Mouse (Mus musculus) limb, embryonic 15.5 days (tissue): Measurements from ENCODE around the gene Rundc3a. TPM values are rescaled to one million over a fixed set of nuclear protein-coding genes. Genes with fewer than 3 reads are reported as not detected.

Experiments used
- ATAC-seq: fragments of 200-750 bp; cut with Nextera tagmentation; 2 replicates; pipeline ENCODE4 v1.8.0; 2017; ENCODE audit warnings: low read depth, moderate TSS enrichment; ENCODE audit not compliant: insufficient number of reproducible peaks, low FRiP score, low TSS enrichment
- H3K27ac ChIP-seq: fragments of 300-500 bp; sonication (generic); 2 replicates; pipeline ENCODE4 v1.5.1; 2015; ENCODE audit warnings: moderate library complexity, mild to moderate bottlenecking, inconsistent platforms
- H3K27me3 ChIP-seq: fragments of 300-500 bp; sonication (generic); 2 replicates; pipeline ENCODE4 v1.6.1; 2015; ENCODE audit warnings: inconsistent platforms
- H3K36me3 ChIP-seq: fragments of 300-500 bp; sonication (generic); 2 replicates; pipeline ENCODE4 v1.6.1; 2015; ENCODE audit warnings: inconsistent platforms
- H3K4me1 ChIP-seq: fragments of 300-500 bp; sonication (generic); 2 replicates; pipeline ENCODE4 v1.6.1; 2015; ENCODE audit warnings: inconsistent platforms
- H3K4me2 ChIP-seq: fragments of 300-500 bp; sonication (generic); 2 replicates; pipeline ENCODE4 v1.6.1; 2015; ENCODE audit warnings: mild to moderate bottlenecking, inconsistent platforms
- H3K4me3 ChIP-seq: fragments of 300-500 bp; sonication (generic); 2 replicates; pipeline ENCODE4 v1.5.1; 2015; ENCODE audit warnings: mild to moderate bottlenecking, inconsistent platforms
- H3K9ac ChIP-seq: fragments of 300-500 bp; sonication (generic); 2 replicates; pipeline ENCODE4 v1.6.1; 2015; ENCODE audit warnings: inconsistent platforms
- H3K9me3 ChIP-seq: fragments of 300-500 bp; sonication (generic); 2 replicates; pipeline ENCODE4 v1.6.1; 2016; ENCODE audit warnings: inconsistent platforms
- WGBS: fragments of 180-500 bp; shearing (Covaris S2); methylation state at CpG from one replicate; pipeline ENCODE4 v1.1.7; 2015; 5-methylcytosine and 5-hydroxymethylcytosine counted together
- polyA plus RNA-seq: library from polyadenylated mRNA; unstranded; fragments of >200 nt; fragmentation: Nextera tagmentation; extraction: Ambion mirVana; gene quantifications from 2 replicates; pipeline ENCODE4 v1.2.1, GENCODE M21; 2015

Rundc3a gene
- polyA plus RNA-seq, 1 experiment from 2014 or later, result 1.2 TPM

- 76% methylated on average over 7 of the region's 7 CpGs for WGBS
- Histone ChIP-seq H3K4me3 (no peak overlapping the region), H3K9ac (no peak overlapping the region), H3K36me3 (no peaks in the 10 kb centered on the region), H3K4me2 (no peak overlapping the region), H3K27me3 (peaks cover 68% of the 10 kb centered on the region), H3K4me1 (peaks cover 33% of the 10 kb centered on the region), H3K9me3 (no peaks in the 10 kb centered on the region), H3K27ac (no peak overlapping the region)
- no peak for ATAC-seq
Measured at GRCm38 (mm10) chr11:102396671-102397141, 3.5 kb downstream of the Rundc3a start.

- H3K4me1 ChIP-seq, result peaks cover 27% of the 10 kb centered on the region
- 76% methylated on average over 20 of the region's 20 CpGs for WGBS
- H3K4me3 ChIP-seq, result no peak overlapping the region
- no peak overlapping the region for H3K9ac ChIP-seq
- peaks cover 83% of the 10 kb centered on the region for H3K27me3 ChIP-seq
- H3K4me2 ChIP-seq, result no peak overlapping the region
- H3K9me3 ChIP-seq, result no peaks in the 10 kb centered on the region
- H3K27ac ChIP-seq, result no peak overlapping the region
- ATAC-seq, result no peak
- peaks cover 13% of the 10 kb centered on the region for H3K36me3 ChIP-seq
Measured at GRCm38 (mm10) chr11:102398007-102398825, 5.0 kb downstream of the Rundc3a start.

- Histone ChIP-seq H3K9ac (no peak overlapping the region), H3K27me3 (peaks cover 79% of the 10 kb centered on the region), H3K27ac (no peak overlapping the region), H3K4me1 (peaks cover 18% of the 10 kb centered on the region), H3K4me3 (peak overlapping the region; percentile 18; the same call in 1 of the 2 replicates), H3K4me2 (peak overlapping the region; percentile 46), H3K36me3 (peaks cover 22% of the 10 kb centered on the region), H3K9me3 (no peaks in the 10 kb centered on the region)
- ATAC-seq, result no peak
- 15% methylated on average over 15 of the region's 15 CpGs for WGBS
Measured at GRCm38 (mm10) chr11:102399107-102399506, 5.9 kb downstream of the Rundc3a start.

GRCm38 (mm10) chr11:102399610-102400072 lies 6.4 kb downstream of the Rundc3a start:
- H3K4me2 ChIP-seq, result peak overlapping the region; percentile 46
- no peak for ATAC-seq
- H3K36me3 ChIP-seq, result peaks cover 27% of the 10 kb centered on the region
- 2% methylated on average over 34 of the region's 34 CpGs for WGBS
- H3K4me1 ChIP-seq, result peaks cover 12% of the 10 kb centered on the region
- no peak overlapping the region for H3K9ac ChIP-seq
- no peak overlapping the region for H3K27ac ChIP-seq
- H3K4me3 ChIP-seq, result peak overlapping the region; percentile 18
- peaks cover 77% of the 10 kb centered on the region for H3K27me3 ChIP-seq
- H3K9me3 ChIP-seq, result no peaks in the 10 kb centered on the region

- Histone ChIP-seq H3K36me3 (peaks cover 30% of the 10 kb centered on the region), H3K4me3 (no peak overlapping the region), H3K9ac (no peak overlapping the region), H3K4me2 (no peak overlapping the region), H3K27ac (no peak overlapping the region), H3K9me3 (no peaks in the 10 kb centered on the region), H3K27me3 (peaks cover 69% of the 10 kb centered on the region), H3K4me1 (peaks cover 20% of the 10 kb centered on the region)
- 23% methylated on average over 12 of the region's 12 CpGs for WGBS
- no peak for ATAC-seq
Measured at GRCm38 (mm10) chr11:102400513-102401084, 7.4 kb downstream of the Rundc3a start.

GRCm38 (mm10) chr11:102401898-102402500 lies 8.8 kb downstream of the Rundc3a start:
- H3K27me3 ChIP-seq, result peaks cover 55% of the 10 kb centered on the region
- no peak overlapping the region for H3K27ac ChIP-seq
- no peak overlapping the region for H3K4me2 ChIP-seq
- no peak overlapping the region for H3K9ac ChIP-seq
- peaks cover 33% of the 10 kb centered on the region for H3K4me1 ChIP-seq
- H3K36me3 ChIP-seq, result peaks cover 30% of the 10 kb centered on the region
- WGBS, result 57% methylated on average over 11 of the region's 12 CpGs
- no peak for ATAC-seq
- H3K9me3 ChIP-seq, result no peaks in the 10 kb centered on the region
- H3K4me3 ChIP-seq, result no peak overlapping the region

- Histone ChIP-seq H3K36me3 (peaks cover 30% of the 10 kb centered on the region), H3K4me3 (no peak overlapping the region), H3K4me2 (no peak overlapping the region), H3K27me3 (peaks cover 40% of the 10 kb centered on the region), H3K9me3 (no peaks in the 10 kb centered on the region), H3K27ac (no peak overlapping the region), H3K9ac (no peak overlapping the region), H3K4me1 (peaks cover 33% of the 10 kb centered on the region)
- no peak for ATAC-seq
- 95% methylated on average over 11 of the region's 11 CpGs for WGBS
Measured at GRCm38 (mm10) chr11:102403657-102404056, 10.5 kb downstream of the Rundc3a start.

GRCm38 (mm10) chr11:102404161-102405010 lies 11.2 kb downstream of the Rundc3a start:
- Histone ChIP-seq H3K36me3 (peaks cover 30% of the 10 kb centered on the region), H3K27me3 (peaks cover 33% of the 10 kb centered on the region), H3K4me3 (no peak overlapping the region), H3K9me3 (no peaks in the 10 kb centered on the region), H3K9ac (no peak overlapping the region), H3K4me1 (peaks cover 29% of the 10 kb centered on the region), H3K27ac (no peak overlapping the region), H3K4me2 (no peak overlapping the region)
- 87% methylated on average over 18 of the region's 18 CpGs for WGBS
- ATAC-seq, result no peak

GRCm38 (mm10) chr11:102405544-102406285 lies 12.5 kb downstream of the Rundc3a start:
- ATAC-seq, result no peak
- Histone ChIP-seq H3K4me2 (peak overlapping the region; percentile 86), H3K4me3 (peak overlapping the region; percentile 82), H3K36me3 (peaks cover 30% of the 10 kb centered on the region), H3K27me3 (peaks cover 25% of the 10 kb centered on the region), H3K27ac (no peak overlapping the region), H3K4me1 (peaks cover 21% of the 10 kb centered on the region), H3K9ac (no peak overlapping the region), H3K9me3 (no peaks in the 10 kb centered on the region)
- 86% methylated on average over 11 of the region's 11 CpGs for WGBS

- Histone ChIP-seq H3K4me1 (peaks cover 24% of the 10 kb centered on the region), H3K9ac (peak overlapping the region; percentile 75), H3K9me3 (no peaks in the 10 kb centered on the region), H3K27ac (peak overlapping the region; percentile 94), H3K4me2 (peak overlapping the region; percentile 86), H3K36me3 (peaks cover 30% of the 10 kb centered on the region), H3K27me3 (peaks cover 18% of the 10 kb centered on the region), H3K4me3 (peak overlapping the region; percentile 82)
- WGBS, result 3% methylated on average over 3 of the region's 3 CpGs
- ATAC-seq, result no peak
Measured at GRCm38 (mm10) chr11:102406401-102406800, 13.2 kb downstream of the Rundc3a start.
